17 mouse cellular contexts compared by ENCODE assay signal in genomic region chr15:87994546-87994945, GRCm38 (mm10).
DNase-seq lines count a peak whose midpoint lies in the region; ATAC-seq and TF ChIP-seq lines count a peak whose summit lies in the region.
"Had no signal": no experiment of that assay in that cellular context is flagged by ENCODE, and none has a peak within 500 bp of the region (broad histone marks: within the 10 kb centered on the region; RNA-seq: fewer than 3 reads in every experiment).

No protein-coding gene starts in this region.

- TF ChIP-seq POLR2A in brain, embryonic 14.5 days (IDR thresholded peaks at IDR 0.05; ENCODE audit: borderline replicate concordance, extremely low read depth, insufficient read depth, insufficient read length, poor library complexity, severe bottlenecking), result no peak

- no peaks in the 10 kb centered on the region for H3K27me3 ChIP-seq in embryonic facial prominence, embryonic 11.5 days (ENCODE audit: control insufficient read depth, insufficient read depth, low read length)
- H3K27me3 ChIP-seq: CH12.LX; embryonic facial prominence, embryonic 15.5 days; stomach, embryonic 15.5 days had no signal

- H3K4me3 ChIP-seq in embryonic facial prominence, embryonic 11.5 days (ENCODE audit: low read depth, low read length), result no peak overlapping the region
- H3K4me3 ChIP-seq: embryonic facial prominence, embryonic 15.5 days; heart, embryonic 13.5 days; stomach, embryonic 15.5 days had no signal

- WGBS in embryonic facial prominence, embryonic 11.5 days, result 37% methylated on average over 8 of the region's 8 CpGs

- no peak for ATAC-seq in embryonic facial prominence, embryonic 11.5 days (replicated peaks; ENCODE audit: insufficient number of reproducible peaks, low FRiP score, low TSS enrichment, low read depth)
- ATAC-seq: lung, postnatal 0 days had no signal

- no peak overlapping the region for H3K4me2 ChIP-seq in embryonic facial prominence, embryonic 11.5 days (ENCODE audit: low read depth, low read length)
- H3K4me2 ChIP-seq: embryonic facial prominence, embryonic 15.5 days; heart, embryonic 13.5 days; liver, embryonic 11.5 days; stomach, embryonic 15.5 days had no signal

- H3K9ac ChIP-seq in embryonic facial prominence, embryonic 11.5 days (replicated peaks; ENCODE audit: low read length), result no peak overlapping the region
- H3K9ac ChIP-seq: embryonic facial prominence, embryonic 15.5 days; heart, embryonic 13.5 days; stomach, embryonic 15.5 days had no signal

- H3K27ac ChIP-seq in embryonic facial prominence, embryonic 11.5 days (replicated peaks; ENCODE audit: low read depth, low read length), result no peak overlapping the region
- H3K27ac ChIP-seq: embryonic facial prominence, embryonic 15.5 days; heart, embryonic 13.5 days; stomach, embryonic 15.5 days had no signal

- H3K36me3 ChIP-seq in embryonic facial prominence, embryonic 11.5 days (replicated peaks; ENCODE audit: control insufficient read depth, insufficient read depth, low read depth, low read length), result no peaks in the 10 kb centered on the region
- H3K36me3 ChIP-seq: embryonic facial prominence, embryonic 15.5 days; heart, embryonic 13.5 days; stomach, embryonic 15.5 days had no signal

- DNase-seq in layer of hippocampus, adult 8-10 months (ENCODE audit: low spot score in 2 of 2), result peak; percentile 7 to 16
- no peak for DNase-seq in layer of hippocampus, adult 9-10 months (ENCODE audit: low spot score)
- peak; percentile 80 for DNase-seq in brain, embryonic 14.5 days (ENCODE audit: low read depth)
- peak; percentile 4 for DNase-seq in cerebellum, adult 9-11 months
- peak; percentile 13 for DNase-seq in embryonic facial prominence, embryonic 11.5 days (ENCODE audit: low spot score)
- DNase-seq in adrenal gland, adult 2 months, result no peak
- no peak for DNase-seq in thymus, postnatal 10 days (ENCODE audit: low spot score in 2 of 2)
- DNase-seq: gastrocnemius, postnatal 36 days; kidney, adult 18-20 months; kidney, postnatal 4 days; thymus, postnatal 25 days had no signal

- no peaks in the 10 kb centered on the region for H3K4me1 ChIP-seq in embryonic facial prominence, embryonic 11.5 days (ENCODE audit: control insufficient read depth, insufficient read depth, low read length)
- H3K4me1 ChIP-seq: embryonic facial prominence, embryonic 15.5 days; heart, embryonic 13.5 days; stomach, embryonic 15.5 days had no signal

- H3K9me3 ChIP-seq in embryonic facial prominence, embryonic 11.5 days (replicated peaks; ENCODE audit: control insufficient read depth, low read length), result no peaks in the 10 kb centered on the region
- H3K9me3 ChIP-seq: embryonic facial prominence, embryonic 15.5 days; heart, embryonic 13.5 days; stomach, embryonic 15.5 days had no signal

- TF ChIP-seq CTCF in brain, embryonic 14.5 days (IDR thresholded peaks at IDR 0.05; ENCODE audit: borderline replicate concordance, extremely low read depth, insufficient read depth, insufficient read length), result no peak

Comparison
In these comparisons a context has a peak if more than half of its experiments do, and no peak if none do; other contexts are left out.
1. DNase-seq: peak in layer of hippocampus, adult 8-10 months (2 of 2), brain, embryonic 14.5 days (single experiment), cerebellum, adult 9-11 months (single experiment) and embryonic facial prominence, embryonic 11.5 days (single experiment); none in layer of hippocampus, adult 9-10 months (single experiment), adrenal gland, adult 2 months (single experiment) and thymus, postnatal 10 days (0 of 2).